Mouse (Mus musculus): Measurements from ENCODE around the gene Bcl2l14. TPM values are rescaled to one million over a fixed set of nuclear protein-coding genes. Genes with fewer than 3 reads are reported as not detected.

Gene Bcl2l14
- polyA plus RNA-seq, 1 experiment from 2014 or later, result 0.15 TPM

DNA sequence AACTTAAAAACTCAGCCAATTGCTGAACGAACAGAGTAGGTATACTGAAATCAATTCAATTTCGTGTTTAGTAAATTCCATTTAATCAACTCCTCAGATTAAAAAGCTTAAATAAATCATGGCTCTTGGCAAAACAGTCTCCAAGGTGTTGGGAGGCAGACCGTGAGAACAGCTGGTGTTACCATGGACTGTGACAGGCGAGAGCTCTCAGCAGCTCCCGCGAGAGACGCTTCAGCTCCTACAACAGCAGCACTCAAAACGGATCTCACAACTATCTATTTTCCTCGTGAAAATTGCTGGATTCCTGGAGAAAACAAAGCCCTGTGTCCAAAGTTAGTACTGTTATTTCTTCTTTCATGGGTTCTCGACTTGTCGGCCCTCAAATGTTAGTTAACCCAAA, 53.8 kb downstream of the Bcl2l14 start:
- H3K27ac ChIP-seq, result no peak overlapping the region
- peaks cover 60% of the 10 kb centered on the region for H3K36me3 ChIP-seq
- H3K9ac ChIP-seq, result no peak overlapping the region
- H3K27me3 ChIP-seq, result no peaks in the 10 kb centered on the region
- no peak overlapping the region for H3K4me3 ChIP-seq (replicated peaks)
- DNase-seq (no peak), ATAC-seq (ENCODE audit: low read depth) (no peak)
- H3K4me1 ChIP-seq (replicated peaks), result peaks cover 15% of the 10 kb centered on the region
- H3K4me2 ChIP-seq, result no peak overlapping the region
- WGBS (ENCODE audit: insufficient replicate concordance), result 82% methylated on average over 11 of the region's 11 CpGs
- H3K9me3 ChIP-seq (replicated peaks), result no peaks in the 10 kb centered on the region

DNA sequence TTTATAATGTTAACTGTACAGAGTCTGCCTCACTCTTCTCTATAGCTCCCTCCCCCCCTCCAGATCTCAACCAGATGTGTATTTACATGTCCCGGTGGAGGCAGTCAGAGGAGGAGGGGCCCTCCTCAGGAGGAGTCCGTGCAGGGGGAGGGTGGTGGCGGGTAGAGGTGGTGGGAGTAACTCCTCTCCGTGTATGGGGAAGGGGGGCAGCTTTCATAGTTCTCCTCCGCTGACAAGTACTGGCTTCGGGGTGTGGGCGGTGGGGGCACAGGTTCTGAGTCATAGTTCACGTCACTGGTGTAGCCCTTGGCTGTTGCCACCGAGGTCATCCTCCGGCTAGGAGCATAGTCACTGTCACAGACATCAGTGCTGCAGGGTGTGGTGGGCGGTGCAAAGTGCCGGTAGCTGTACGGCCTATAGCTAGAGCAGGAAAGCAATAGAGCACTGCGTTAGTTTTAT, 54.6 kb downstream of the Bcl2l14 start:
- no peak overlapping the region for H3K9ac ChIP-seq
- peaks cover 63% of the 10 kb centered on the region for H3K36me3 ChIP-seq
- no peak overlapping the region for H3K27ac ChIP-seq
- DNase-seq, result no peak
- H3K4me3 ChIP-seq (replicated peaks), result no peak overlapping the region
- peaks cover 16% of the 10 kb centered on the region for H3K4me1 ChIP-seq (replicated peaks)
- H3K4me2 ChIP-seq, result no peak overlapping the region
- H3K9me3 ChIP-seq (replicated peaks), result no peaks in the 10 kb centered on the region
- H3K27me3 ChIP-seq, result no peaks in the 10 kb centered on the region
- ATAC-seq (ENCODE audit: low read depth), result peak; percentile 21; the same call in 1 of the 2 replicates
- 72% methylated on average over 14 of the region's 14 CpGs for WGBS (ENCODE audit: insufficient replicate concordance)

- no peak overlapping the region for H3K27ac ChIP-seq
- peaks cover 16% of the 10 kb centered on the region for H3K4me1 ChIP-seq (replicated peaks)
- H3K36me3 ChIP-seq, result peaks cover 88% of the 10 kb centered on the region
- no peak overlapping the region for H3K4me3 ChIP-seq (replicated peaks)
- DNase-seq (peak; percentile 52), ATAC-seq (ENCODE audit: low read depth) (peak; percentile 86)
- no peak overlapping the region for H3K9ac ChIP-seq
- WGBS (ENCODE audit: insufficient replicate concordance), result 82% methylated on average over 1 of the region's 1 CpGs
- no peaks in the 10 kb centered on the region for H3K9me3 ChIP-seq (replicated peaks)
- H3K27me3 ChIP-seq, result no peaks in the 10 kb centered on the region
- H3K4me2 ChIP-seq, result no peak overlapping the region
Observed at GRCm38 (mm10) chr6:134454093-134454492, 58.0 kb downstream of the Bcl2l14 start.

DNA sequence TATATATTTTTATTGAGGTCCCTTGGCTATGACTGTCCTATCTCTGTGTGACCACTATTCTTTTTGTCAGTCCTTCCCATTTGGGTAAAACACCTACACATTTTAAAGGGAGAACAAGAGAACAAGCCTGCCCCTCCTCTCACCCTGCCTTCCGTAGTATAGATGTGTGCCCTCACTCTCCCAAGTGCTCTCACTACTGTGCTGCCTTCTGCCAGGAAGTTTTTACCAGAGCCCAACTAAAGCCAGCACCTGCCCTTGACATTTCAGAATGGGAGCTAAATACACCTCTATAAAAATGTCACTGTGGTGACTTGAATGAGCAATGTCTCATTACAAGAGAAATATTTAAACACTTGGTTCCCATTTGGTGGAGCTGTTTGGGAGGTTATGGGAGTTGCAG, 62.3 kb downstream of the Bcl2l14 start:
- Histone ChIP-seq H3K27me3 (no peaks in the 10 kb centered on the region), H3K4me1 (replicated peaks) (peaks cover 10% of the 10 kb centered on the region), H3K9ac (no peak overlapping the region), H3K4me2 (no peak overlapping the region), H3K4me3 (replicated peaks) (no peak overlapping the region), H3K36me3 (peaks cover 80% of the 10 kb centered on the region), H3K27ac (no peak overlapping the region), H3K9me3 (replicated peaks) (no peaks in the 10 kb centered on the region)
- DNase-seq, result no peak
- ATAC-seq (ENCODE audit: low read depth), result no peak
- WGBS (ENCODE audit: insufficient replicate concordance), result 81% methylated on average over 1 of the region's 1 CpGs

- no peak overlapping the region for H3K27ac ChIP-seq
- H3K27me3 ChIP-seq, result no peaks in the 10 kb centered on the region
- H3K4me2 ChIP-seq, result no peak overlapping the region
- no peak overlapping the region for H3K4me3 ChIP-seq (replicated peaks)
- H3K9me3 ChIP-seq (replicated peaks), result no peaks in the 10 kb centered on the region
- ATAC-seq (ENCODE audit: low read depth), result no peak
- no peaks in the 10 kb centered on the region for H3K4me1 ChIP-seq (replicated peaks)
- WGBS (ENCODE audit: insufficient replicate concordance), result 79% methylated on average over 6 of the region's 6 CpGs
- DNase-seq, result no peak
- H3K36me3 ChIP-seq, result peaks cover 75% of the 10 kb centered on the region
- H3K9ac ChIP-seq, result no peak overlapping the region
Observed at GRCm38 (mm10) chr6:134461175-134461574, 65.1 kb downstream of the Bcl2l14 start.

- Histone ChIP-seq H3K4me1 (replicated peaks) (peaks cover 9% of the 10 kb centered on the region), H3K27me3 (no peaks in the 10 kb centered on the region), H3K9me3 (replicated peaks) (no peaks in the 10 kb centered on the region), H3K4me2 (no peak overlapping the region), H3K36me3 (peaks cover 52% of the 10 kb centered on the region), H3K27ac (no peak overlapping the region), H3K4me3 (replicated peaks) (no peak overlapping the region), H3K9ac (no peak overlapping the region)
- no peak for ATAC-seq (ENCODE audit: low read depth)
- WGBS (ENCODE audit: insufficient replicate concordance), result 89% methylated on average over 10 of the region's 10 CpGs
- DNase-seq, result no peak
Observed at GRCm38 (mm10) chr6:134466671-134467229, 70.6 kb downstream of the Bcl2l14 start.

- no peak overlapping the region for H3K4me2 ChIP-seq
- WGBS (ENCODE audit: insufficient replicate concordance), result 80% methylated on average over 2 of the region's 2 CpGs
- H3K27me3 ChIP-seq, result no peaks in the 10 kb centered on the region
- DNase-seq, result no peak
- H3K9me3 ChIP-seq (replicated peaks), result no peaks in the 10 kb centered on the region
- H3K4me3 ChIP-seq (replicated peaks), result no peak overlapping the region
- no peak for ATAC-seq (ENCODE audit: low read depth)
- no peak overlapping the region for H3K27ac ChIP-seq
- no peak overlapping the region for H3K9ac ChIP-seq
- H3K4me1 ChIP-seq (replicated peaks), result peaks cover 9% of the 10 kb centered on the region
- H3K36me3 ChIP-seq, result peaks cover 41% of the 10 kb centered on the region
Observed at GRCm38 (mm10) chr6:134469297-134469696, 73.2 kb downstream of the Bcl2l14 start.

- no peak overlapping the region for H3K9ac ChIP-seq
- H3K4me2 ChIP-seq, result no peak overlapping the region
- peaks cover 29% of the 10 kb centered on the region for H3K36me3 ChIP-seq
- no peaks in the 10 kb centered on the region for H3K27me3 ChIP-seq
- H3K27ac ChIP-seq, result no peak overlapping the region
- WGBS (ENCODE audit: insufficient replicate concordance), result 45% methylated on average over 14 of the region's 14 CpGs
- H3K4me1 ChIP-seq (replicated peaks), result peaks cover 9% of the 10 kb centered on the region
- peak; percentile 81 for ATAC-seq (ENCODE audit: low read depth)
- no peaks in the 10 kb centered on the region for H3K9me3 ChIP-seq (replicated peaks)
- H3K4me3 ChIP-seq (replicated peaks), result no peak overlapping the region
- peak; percentile 19 for DNase-seq
Observed at GRCm38 (mm10) chr6:134470857-134471256, 74.7 kb downstream of the Bcl2l14 start.

GRCm38 (mm10) chr6:134473143-134473561, 77.0 kb downstream of the Bcl2l14 start:
- no peak overlapping the region for H3K4me2 ChIP-seq
- no peak overlapping the region for H3K27ac ChIP-seq
- DNase-seq (no peak), ATAC-seq (ENCODE audit: low read depth) (no peak)
- H3K27me3 ChIP-seq, result no peaks in the 10 kb centered on the region
- H3K4me3 ChIP-seq (replicated peaks), result no peak overlapping the region
- peaks cover 9% of the 10 kb centered on the region for H3K4me1 ChIP-seq (replicated peaks)
- 81% methylated on average over 7 of the region's 7 CpGs for WGBS (ENCODE audit: insufficient replicate concordance)
- no peak overlapping the region for H3K9ac ChIP-seq
- peaks cover 23% of the 10 kb centered on the region for H3K36me3 ChIP-seq
- H3K9me3 ChIP-seq (replicated peaks), result no peaks in the 10 kb centered on the region

- Histone ChIP-seq H3K9ac (no peak overlapping the region), H3K27me3 (no peaks in the 10 kb centered on the region), H3K27ac (no peak overlapping the region), H3K9me3 (replicated peaks) (no peaks in the 10 kb centered on the region), H3K4me1 (replicated peaks) (no peaks in the 10 kb centered on the region), H3K4me2 (no peak overlapping the region), H3K4me3 (replicated peaks) (no peak overlapping the region), H3K36me3 (peaks cover 30% of the 10 kb centered on the region)
- WGBS (ENCODE audit: insufficient replicate concordance), result 81% methylated on average over 10 of the region's 10 CpGs
- DNase-seq (no peak), ATAC-seq (ENCODE audit: low read depth) (no peak)
Observed at GRCm38 (mm10) chr6:134479481-134479880, 83.4 kb downstream of the Bcl2l14 start.

DNA sequence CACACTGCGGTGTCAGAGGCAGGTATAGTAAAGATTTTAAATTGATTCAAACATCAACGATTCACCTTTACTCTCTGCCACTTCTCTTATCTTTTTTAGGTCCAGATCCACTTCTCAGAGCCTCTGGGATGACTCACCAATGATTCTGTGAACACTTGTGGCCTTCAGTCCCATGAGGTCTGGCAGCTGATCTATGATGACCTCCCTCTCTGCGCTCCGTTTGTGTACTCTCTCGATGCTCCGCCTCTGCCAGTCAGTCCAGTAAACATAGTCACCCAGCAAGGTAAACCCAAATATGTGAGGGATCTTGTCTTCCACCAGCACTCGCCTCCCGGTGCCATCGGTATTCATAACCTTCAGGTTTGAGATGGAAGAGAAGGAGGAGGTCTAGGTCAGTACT, 90.2 kb downstream of the Bcl2l14 start:
- WGBS (ENCODE audit: insufficient replicate concordance), result 78% methylated on average over 9 of the region's 9 CpGs
- Histone ChIP-seq H3K36me3 (peaks cover 21% of the 10 kb centered on the region), H3K4me2 (no peak overlapping the region), H3K9me3 (replicated peaks) (no peaks in the 10 kb centered on the region), H3K27me3 (no peaks in the 10 kb centered on the region), H3K27ac (no peak overlapping the region), H3K9ac (no peak overlapping the region), H3K4me3 (replicated peaks) (no peak overlapping the region), H3K4me1 (replicated peaks) (no peaks in the 10 kb centered on the region; the same call in 1 of the 2 replicates)
- ATAC-seq (ENCODE audit: low read depth) (0 out of 2 replicates have a peak, but pooled peaks have one; percentile 57), DNase-seq (no peak)
